Mouse (Mus musculus) ES-Bruce4 (cell line): ENCODE measurements at regions not wholly inside any gene's neighbourhood (a gene's known extent, or its start where the extent isn't known, plus 50 kb on each side); places are given as distances from the start of the nearest gene placed in this dataset.

Experiments used
- H3K27ac ChIP-seq: 2 replicates; pipeline ENCODE4 v1.5.1; 2012; ENCODE audit warnings: low read length, inconsistent platforms; ENCODE audit not compliant: insufficient read depth
- H3K27me3 ChIP-seq: 2 replicates; pipeline ENCODE4 v1.6.1; 2012; ENCODE audit warnings: mild to moderate bottlenecking, low read length, inconsistent platforms; ENCODE audit not compliant: control insufficient read depth, poor library complexity, insufficient read depth, severe bottlenecking
- H3K36me3 ChIP-seq: 2 replicates; pipeline ENCODE4 v1.6.1; 2012; ENCODE audit warnings: inconsistent platforms, mild to moderate bottlenecking, low read length, moderate library complexity; ENCODE audit not compliant: control insufficient read depth, poor library complexity, insufficient read depth, severe bottlenecking
- H3K4me1 ChIP-seq: one replicate; pipeline ENCODE4 v1.8.1; 2011; ENCODE audit warnings: low read length; ENCODE audit not compliant: control insufficient read depth, insufficient read depth
- H3K4me3 ChIP-seq: 2 replicates; pipeline ENCODE4 v1.5.1; 2011; ENCODE audit warnings: low read depth, mild to moderate bottlenecking, low read length
- H3K9ac ChIP-seq: 2 replicates; pipeline ENCODE4 v1.6.1; 2012; ENCODE audit warnings: low read depth, mild to moderate bottlenecking, inconsistent platforms; ENCODE audit not compliant: poor library complexity, severe bottlenecking
- H3K9me3 ChIP-seq: replicated peaks from 2 replicates; pipeline ENCODE4 v1.6.1; 2012; ENCODE audit warnings: mild to moderate bottlenecking, low read length, inconsistent platforms; ENCODE audit not compliant: control insufficient read depth, poor library complexity, insufficient read depth, severe bottlenecking
- CTCF ChIP-seq: IDR thresholded peaks from one replicate; pipeline ENCODE4 v1.8.1; 2011; ENCODE audit warnings: low read depth, low read length
- EP300 ChIP-seq: IDR thresholded peaks from 2 replicates; pipeline ENCODE4 v1.6.1; 2011; ENCODE audit warnings: low read depth, low read length; ENCODE audit not compliant: insufficient read depth
- POLR2A ChIP-seq: IDR thresholded peaks from one replicate; pipeline ENCODE4 v1.8.1; 2011; ENCODE audit warnings: low read length; ENCODE audit not compliant: insufficient read depth

GRCm38 (mm10) chr19:56653292-56653691, 68.7 kb upstream of the Adrb1 start:
- TF ChIP-seq POLR2A (no peak), CTCF (no peak), EP300 (no peak)
- no peaks in the 10 kb centered on the region for H3K4me1 ChIP-seq
- no peaks in the 10 kb centered on the region for H3K27me3 ChIP-seq
- no peak overlapping the region for H3K9ac ChIP-seq
- H3K4me3 ChIP-seq: no peak overlapping the region
- no peak overlapping the region for H3K27ac ChIP-seq
- no peaks in the 10 kb centered on the region for H3K36me3 ChIP-seq
- H3K9me3 ChIP-seq: no peaks in the 10 kb centered on the region

GRCm38 (mm10) chr19:56655330-56655729, 66.7 kb upstream of the Adrb1 start:
- no peak overlapping the region for H3K27ac ChIP-seq
- no peaks in the 10 kb centered on the region for H3K36me3 ChIP-seq
- H3K27me3 ChIP-seq: no peaks in the 10 kb centered on the region
- H3K4me1 ChIP-seq: no peaks in the 10 kb centered on the region
- no peaks in the 10 kb centered on the region for H3K9me3 ChIP-seq
- H3K4me3 ChIP-seq: no peak overlapping the region
- TF ChIP-seq CTCF: no peak
- H3K9ac ChIP-seq: no peak overlapping the region

GRCm38 (mm10) chr19:56660566-56661199, 61.3 kb upstream of the Adrb1 start:
- Histone ChIP-seq H3K9ac (no peak overlapping the region), H3K4me1 (peaks cover 3% of the 10 kb centered on the region), H3K27ac (no peak overlapping the region), H3K9me3 (no peaks in the 10 kb centered on the region), H3K4me3 (no peak overlapping the region), H3K36me3 (no peaks in the 10 kb centered on the region), H3K27me3 (no peaks in the 10 kb centered on the region)
- TF ChIP-seq POLR2A: no peak
- no peak for TF ChIP-seq EP300
- TF ChIP-seq CTCF: no peak

- H3K9me3 ChIP-seq: no peaks in the 10 kb centered on the region
- no peaks in the 10 kb centered on the region for H3K27me3 ChIP-seq
- peaks cover 3% of the 10 kb centered on the region for H3K4me1 ChIP-seq
- no peak for TF ChIP-seq CTCF
- no peak for TF ChIP-seq EP300
- no peak for TF ChIP-seq POLR2A
- no peak overlapping the region for H3K9ac ChIP-seq
- peak overlapping the region; percentile 17; the same call in 1 of the 2 replicates for H3K4me3 ChIP-seq
- H3K27ac ChIP-seq: peak overlapping the region; percentile 15; the same call in 1 of the 2 replicates
- no peaks in the 10 kb centered on the region for H3K36me3 ChIP-seq
Observed at GRCm38 (mm10) chr19:56663474-56664227, 58.3 kb upstream of the Adrb1 start.

GRCm38 (mm10) chr19:56664307-56664775, 57.7 kb upstream of the Adrb1 start:
- Histone ChIP-seq H3K4me3 (peak overlapping the region; percentile 17; the same call in 1 of the 2 replicates), H3K9ac (no peak overlapping the region), H3K27ac (peak overlapping the region; percentile 15; the same call in 1 of the 2 replicates), H3K4me1 (peaks cover 3% of the 10 kb centered on the region), H3K36me3 (no peaks in the 10 kb centered on the region), H3K9me3 (no peaks in the 10 kb centered on the region), H3K27me3 (no peaks in the 10 kb centered on the region)
- TF ChIP-seq CTCF (no peak), POLR2A (no peak), EP300 (0 out of 2 replicates have a peak, but pooled peaks have one; percentile 39)
